Mouse (Mus musculus) liver, postnatal 0 days (tissue): ENCODE results near the gene Scml4. TPM values are rescaled to one million over a fixed set of nuclear protein-coding genes. Genes with fewer than 3 reads are reported as not detected.

Experiments
- ATAC-seq: fragments of 200-750 bp; cut with Nextera tagmentation; 2 replicates; pipeline ENCODE4 v1.8.0; 2017; ENCODE audit warnings: mild to moderate bottlenecking, moderate library complexity
- DNase-seq: peaks from one replicate; pipeline ENCODE4 v3.0.0-alpha.2; 2016
- H3K27ac ChIP-seq: fragments of 300-500 bp; sonication (generic); 2 replicates; pipeline ENCODE4 v1.5.1; 2014; ENCODE audit warnings: antibody characterized with exemption, moderate library complexity, mild to moderate bottlenecking, low read depth
- H3K27me3 ChIP-seq: fragments of 300-500 bp; sonication (generic); 2 replicates; pipeline ENCODE4 v1.6.1; 2014; ENCODE audit warnings: low read length, control low read depth, mixed read lengths; ENCODE audit not compliant: insufficient read depth
- H3K36me3 ChIP-seq: fragments of 300-500 bp; sonication (generic); replicated peaks from 2 replicates; pipeline ENCODE4 v1.6.1; 2014; ENCODE audit warnings: mild to moderate bottlenecking, control low read depth, low read length, moderate library complexity, mixed read lengths; ENCODE audit not compliant: insufficient read depth
- H3K4me1 ChIP-seq: fragments of 300-500 bp; sonication (generic); 2 replicates; pipeline ENCODE4 v1.6.1; 2014; ENCODE audit warnings: antibody characterized with exemption, mild to moderate bottlenecking, control low read depth; ENCODE audit not compliant: insufficient read depth
- H3K4me2 ChIP-seq: fragments of 300-500 bp; sonication (generic); 2 replicates; pipeline ENCODE4 v1.6.1; 2014; ENCODE audit warnings: low read depth, mild to moderate bottlenecking, low read length, moderate library complexity, mixed read lengths
- H3K4me3 ChIP-seq: fragments of 300-500 bp; sonication (generic); 2 replicates; pipeline ENCODE4 v1.5.1; 2014; ENCODE audit warnings: low read depth, low read length
- H3K9ac ChIP-seq: fragments of 300-500 bp; sonication (generic); replicated peaks from 2 replicates; pipeline ENCODE4 v1.6.1; 2014; ENCODE audit warnings: mild to moderate bottlenecking, moderate library complexity
- H3K9me3 ChIP-seq: fragments of 300-500 bp; sonication (generic); 2 replicates; pipeline ENCODE4 v1.6.1; 2016; ENCODE audit warnings: mild to moderate bottlenecking, control low read depth, low read length, mixed read lengths
- CTCF ChIP-seq: sonication (generic); IDR thresholded peaks from 2 replicates; pipeline ENCODE4 v1.5.1; 2016; ENCODE audit warnings: antibody characterized with exemption, low read depth
- EP300 ChIP-seq: IDR thresholded peaks from 2 replicates; pipeline ENCODE4 v1.6.1; 2016; ENCODE audit warnings: antibody characterized with exemption, low read depth, mild to moderate bottlenecking
- WGBS: fragments of 180-500 bp; shearing (Covaris S2); extraction: QIAGEN DNeasy Blood & Tissue Kit; methylation state at CpG from one replicate; pipeline ENCODE4 v1.1.7; 2014; ENCODE audit not compliant: insufficient replicate concordance; 5-methylcytosine and 5-hydroxymethylcytosine counted together
- polyA plus RNA-seq: library from polyadenylated mRNA; unstranded; fragments of >200 nt; fragmentation: Nextera tagmentation; extraction: Ambion mirVana; gene quantifications from 2 replicates; pipeline ENCODE4 v1.2.1, GENCODE M21; 2015

The Scml4 gene
- polyA plus RNA-seq, 1 experiment from 2014 or later, result 0.43 TPM

GRCm38 (mm10) chr10:42892987-42893386 lies 32.8 kb downstream of the Scml4 start:
- no peak overlapping the region for H3K27ac ChIP-seq
- no peak overlapping the region for H3K9ac ChIP-seq
- 53% methylated on average over 4 of the region's 4 CpGs for WGBS

GRCm38 (mm10) chr10:42893857-42894256 lies 33.7 kb downstream of the Scml4 start:
- DNase-seq (no peak), ATAC-seq (no peak)
- no peak overlapping the region for H3K4me2 ChIP-seq
- no peaks in the 10 kb centered on the region for H3K9me3 ChIP-seq
- H3K27me3 ChIP-seq, result no peaks in the 10 kb centered on the region; the same call in 1 of the 2 replicates
- WGBS, result 73% methylated on average over 8 of the region's 8 CpGs
- no peak overlapping the region for H3K4me3 ChIP-seq
- TF ChIP-seq CTCF, result no peak
- no peak for TF ChIP-seq EP300
- H3K27ac ChIP-seq, result no peak overlapping the region
- peaks cover 4% of the 10 kb centered on the region; the same call in 1 of the 2 replicates for H3K4me1 ChIP-seq
- no peaks in the 10 kb centered on the region for H3K36me3 ChIP-seq
- H3K9ac ChIP-seq, result no peak overlapping the region

More at GRCm38 (mm10) chr10:42892987-42893386, 32.8 kb downstream of the Scml4 start:
- TF ChIP-seq EP300, result no peak
- no peak for TF ChIP-seq CTCF
- DNase-seq, result no peak
- no peaks in the 10 kb centered on the region; the same call in 1 of the 2 replicates for H3K27me3 ChIP-seq
- 0 out of 2 replicates have a peak, but pooled peaks cover 4% of the 10 kb centered on the region for H3K4me1 ChIP-seq
- ATAC-seq, result no peak
- H3K4me2 ChIP-seq, result no peak overlapping the region
- H3K4me3 ChIP-seq, result no peak overlapping the region
- no peaks in the 10 kb centered on the region for H3K9me3 ChIP-seq
- no peaks in the 10 kb centered on the region for H3K36me3 ChIP-seq

DNA sequence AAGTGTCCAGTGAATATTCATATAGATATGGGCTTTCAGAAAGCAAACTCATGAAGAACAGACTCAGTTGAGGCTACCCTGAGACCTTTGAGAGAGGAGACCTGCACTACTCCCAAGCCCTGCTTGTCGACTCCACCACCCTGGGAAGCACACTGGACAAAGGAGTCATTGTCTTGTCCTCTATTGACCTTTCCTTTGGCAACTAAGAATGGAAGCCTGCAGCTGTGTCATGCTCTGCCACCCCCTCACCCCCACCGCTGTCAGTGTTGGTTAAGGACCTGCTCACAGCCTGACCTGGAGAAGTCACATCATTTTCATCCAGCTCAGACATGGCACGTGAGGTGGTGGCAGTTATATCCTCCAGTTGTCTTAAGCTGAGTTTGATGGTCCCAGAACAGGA lies 34.1 kb downstream of the Scml4 start:
- H3K4me1 ChIP-seq, result peaks cover 4% of the 10 kb centered on the region; the same call in 1 of the 2 replicates
- no peak overlapping the region for H3K4me2 ChIP-seq
- no peak overlapping the region for H3K27ac ChIP-seq
- no peak overlapping the region for H3K4me3 ChIP-seq
- H3K9ac ChIP-seq, result no peak overlapping the region
- H3K27me3 ChIP-seq, result no peaks in the 10 kb centered on the region; the same call in 1 of the 2 replicates
- no peak for ATAC-seq
- DNase-seq, result no peak
- TF ChIP-seq EP300, result no peak
- TF ChIP-seq CTCF, result no peak
- WGBS, result 59% methylated on average over 3 of the region's 3 CpGs
- no peaks in the 10 kb centered on the region for H3K36me3 ChIP-seq
- no peaks in the 10 kb centered on the region for H3K9me3 ChIP-seq

GRCm38 (mm10) chr10:42894696-42895095 lies 34.5 kb downstream of the Scml4 start:
- H3K4me1 ChIP-seq, result peaks cover 4% of the 10 kb centered on the region; the same call in 1 of the 2 replicates
- no peak for DNase-seq
- no peak for ATAC-seq
- no peak for TF ChIP-seq EP300
- TF ChIP-seq CTCF, result no peak
- WGBS, result 74% methylated on average over 7 of the region's 7 CpGs
- H3K36me3 ChIP-seq, result no peaks in the 10 kb centered on the region
- no peaks in the 10 kb centered on the region; the same call in 1 of the 2 replicates for H3K27me3 ChIP-seq
- H3K9ac ChIP-seq, result no peak overlapping the region
- no peaks in the 10 kb centered on the region for H3K9me3 ChIP-seq
- no peak overlapping the region for H3K4me2 ChIP-seq
- H3K27ac ChIP-seq, result no peak overlapping the region
- no peak overlapping the region for H3K4me3 ChIP-seq

- DNase-seq, result no peak
- H3K9ac ChIP-seq, result no peak overlapping the region
- H3K27ac ChIP-seq, result peak overlapping the region; percentile 44; the same call in 1 of the 2 replicates
- H3K36me3 ChIP-seq, result no peaks in the 10 kb centered on the region
- no peaks in the 10 kb centered on the region for H3K9me3 ChIP-seq
- no peaks in the 10 kb centered on the region; the same call in 1 of the 2 replicates for H3K27me3 ChIP-seq
- no peak overlapping the region for H3K4me2 ChIP-seq
- no peak for TF ChIP-seq EP300
- no peak for TF ChIP-seq CTCF
- H3K4me3 ChIP-seq, result no peak overlapping the region
- peaks cover 4% of the 10 kb centered on the region; the same call in 1 of the 2 replicates for H3K4me1 ChIP-seq
- no peak for ATAC-seq
- 59% methylated on average over 3 of the region's 3 CpGs for WGBS
Observed at GRCm38 (mm10) chr10:42896621-42897020, 36.5 kb downstream of the Scml4 start.

- 54% methylated on average over 4 of the region's 4 CpGs for WGBS
- peak overlapping the region; percentile 44; the same call in 1 of the 2 replicates for H3K27ac ChIP-seq
- H3K9ac ChIP-seq, result no peak overlapping the region
- no peaks in the 10 kb centered on the region; the same call in 1 of the 2 replicates for H3K27me3 ChIP-seq
- peaks cover 4% of the 10 kb centered on the region; the same call in 1 of the 2 replicates for H3K4me1 ChIP-seq
- H3K4me3 ChIP-seq, result no peak overlapping the region
- H3K9me3 ChIP-seq, result no peaks in the 10 kb centered on the region
- DNase-seq (no peak), ATAC-seq (no peak)
- no peaks in the 10 kb centered on the region for H3K36me3 ChIP-seq
- H3K4me2 ChIP-seq, result no peak overlapping the region
- TF ChIP-seq CTCF (no peak), EP300 (no peak)
Observed at GRCm38 (mm10) chr10:42897166-42897565, 37.0 kb downstream of the Scml4 start.

DNA sequence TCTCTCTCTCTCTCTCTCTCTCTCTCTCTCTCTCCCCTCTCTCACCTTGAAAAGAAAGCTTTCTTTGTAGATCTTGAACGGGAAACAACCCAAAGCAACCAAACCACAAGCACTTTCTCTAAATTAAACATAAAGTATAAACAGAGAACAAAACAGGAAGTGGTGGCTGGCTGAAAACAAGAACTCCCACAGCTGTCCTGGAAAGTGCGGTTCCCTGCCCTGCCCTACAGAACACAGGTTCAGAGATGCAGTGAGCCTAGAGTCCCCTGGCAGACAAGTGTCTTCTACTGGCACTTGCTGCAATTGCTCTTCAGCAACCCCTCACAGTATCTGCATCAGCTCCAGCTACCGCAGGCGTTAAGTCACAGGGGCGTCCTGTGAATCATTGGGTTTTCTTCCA lies 37.5 kb downstream of the Scml4 start:
- no peak overlapping the region for H3K4me2 ChIP-seq
- H3K9me3 ChIP-seq, result no peaks in the 10 kb centered on the region
- H3K27ac ChIP-seq, result peak overlapping the region; percentile 78
- H3K36me3 ChIP-seq, result no peaks in the 10 kb centered on the region
- ATAC-seq, result peak; percentile 33; the same call in 1 of the 2 replicates
- H3K4me1 ChIP-seq, result peaks cover 4% of the 10 kb centered on the region; the same call in 1 of the 2 replicates
- no peaks in the 10 kb centered on the region; the same call in 1 of the 2 replicates for H3K27me3 ChIP-seq
- no peak overlapping the region for H3K9ac ChIP-seq
- DNase-seq, result peak; percentile 35
- TF ChIP-seq CTCF (no peak), EP300 (no peak)
- no peak overlapping the region for H3K4me3 ChIP-seq
- 36% methylated on average over 5 of the region's 5 CpGs for WGBS
